Mouse (Mus musculus): ENCODE measurements at regions not wholly inside any gene's neighbourhood (a gene's known extent, or its start where the extent isn't known, plus 50 kb on each side); places are given as distances from the start of the nearest gene placed in this dataset.

- TF ChIP-seq CEBPB (IDR thresholded peaks at IDR 0.05; ENCODE audit: insufficient read depth, poor library complexity, severe bottlenecking) (no peak), POLR2AphosphoS2 (IDR thresholded peaks at IDR 0.05; ENCODE audit: insufficient read length, low read depth) (no peak), MYOG (IDR thresholded peaks at IDR 0.05; ENCODE audit: control insufficient read depth in 1 of 3, insufficient read depth in 1 of 3, insufficient read length in 2 of 3, low read depth in 2 of 3) (no peak), USF1 (IDR thresholded peaks at IDR 0.05; ENCODE audit: low read depth) (no peak), E2F4 (IDR thresholded peaks at IDR 0.05; ENCODE audit: insufficient read depth) (no peak), TCF3 (IDR thresholded peaks at IDR 0.05; ENCODE audit: insufficient read length, low read depth) (no peak)
- Histone ChIP-seq H3K36me3 (ENCODE audit: control insufficient read depth, insufficient read depth) (no peaks in the 10 kb centered on the region), H3ac (ENCODE audit: control insufficient read depth, insufficient read length) (no peak overlapping the region), H3K27me3 (ENCODE audit: control insufficient read depth, insufficient read depth, insufficient read length) (no peaks in the 10 kb centered on the region), H3K79me2 (ENCODE audit: control insufficient read depth, insufficient read depth) (no peaks in the 10 kb centered on the region), H3K4me2 (ENCODE audit: low read depth) (no peak overlapping the region), H3K4me3 (no peak overlapping the region)
Observed at GRCm38 (mm10) chr3:137520191-137520590, 101.2 kb upstream of the Ddit4l start.

- no peak overlapping the region for H3K4me3 ChIP-seq
Observed at GRCm38 (mm10) chr3:137525606-137526575, 95.5 kb upstream of the Ddit4l start.

GRCm38 (mm10) chr3:137529592-137529960 lies 91.8 kb upstream of the Ddit4l start:
- no peaks in the 10 kb centered on the region for H3K79me2 ChIP-seq (ENCODE audit: control insufficient read depth, insufficient read depth)
- no peaks in the 10 kb centered on the region for H3K36me3 ChIP-seq (ENCODE audit: control insufficient read depth, insufficient read depth)
- H3K4me3 ChIP-seq = no peak overlapping the region
- no peak overlapping the region for H3K4me2 ChIP-seq (ENCODE audit: low read depth)
- H3ac ChIP-seq (ENCODE audit: control insufficient read depth, insufficient read length) = no peak overlapping the region
- no peaks in the 10 kb centered on the region for H3K27me3 ChIP-seq (ENCODE audit: control insufficient read depth, insufficient read depth, insufficient read length)
- no peak for TF ChIP-seq E2F4 (IDR thresholded peaks at IDR 0.05; ENCODE audit: insufficient read depth)
- TF ChIP-seq POLR2AphosphoS2 (IDR thresholded peaks at IDR 0.05; ENCODE audit: insufficient read length, low read depth) = no peak
- TF ChIP-seq TCF3 (IDR thresholded peaks at IDR 0.05; ENCODE audit: insufficient read length, low read depth) = no peak

More at GRCm38 (mm10) chr3:137525606-137526575, 95.5 kb upstream of the Ddit4l start:
- no peaks in the 10 kb centered on the region for H3K79me2 ChIP-seq (ENCODE audit: control insufficient read depth, insufficient read depth)
- H3K36me3 ChIP-seq (ENCODE audit: control insufficient read depth, insufficient read depth) = no peaks in the 10 kb centered on the region
- H3ac ChIP-seq (ENCODE audit: control insufficient read depth, insufficient read length) = no peak overlapping the region
- H3K27me3 ChIP-seq (ENCODE audit: control insufficient read depth, insufficient read depth, insufficient read length) = no peaks in the 10 kb centered on the region
- H3K4me2 ChIP-seq (ENCODE audit: low read depth) = no peak overlapping the region
- no peak for TF ChIP-seq POLR2AphosphoS2 (IDR thresholded peaks at IDR 0.05; ENCODE audit: insufficient read length, low read depth)
- no peak for TF ChIP-seq E2F4 (IDR thresholded peaks at IDR 0.05; ENCODE audit: insufficient read depth)
- TF ChIP-seq MYOD1 (IDR thresholded peaks at IDR 0.05; ENCODE audit: control insufficient read depth in 1 of 3, insufficient read length in 2 of 3, low read depth in 2 of 3) = peak in 1 of 3 experiments; percentile 57
- no peak for TF ChIP-seq MYOG (IDR thresholded peaks at IDR 0.05; ENCODE audit: control insufficient read depth in 1 of 3, insufficient read depth in 1 of 3, insufficient read length in 2 of 3, low read depth in 2 of 3)
- TF ChIP-seq CEBPB (IDR thresholded peaks at IDR 0.05; ENCODE audit: insufficient read depth, poor library complexity, severe bottlenecking) = no peak
- TF ChIP-seq POLR2A (IDR thresholded peaks at IDR 0.05; ENCODE audit: insufficient read length, low read depth) = no peak
- TF ChIP-seq SRF (IDR thresholded peaks at IDR 0.05; ENCODE audit: control insufficient read depth, insufficient read length, low read depth) = no peak
- no peak for TF ChIP-seq TCF3 (IDR thresholded peaks at IDR 0.05; ENCODE audit: insufficient read length, low read depth)

- no peaks in the 10 kb centered on the region for H3K36me3 ChIP-seq (ENCODE audit: control insufficient read depth, insufficient read depth)
- TF ChIP-seq MYOD1 (IDR thresholded peaks at IDR 0.05; ENCODE audit: control insufficient read depth in 1 of 3, insufficient read length in 2 of 3, low read depth in 2 of 3) = no peak
- no peak for TF ChIP-seq TCF3 (IDR thresholded peaks at IDR 0.05; ENCODE audit: insufficient read length, low read depth)
- TF ChIP-seq CEBPB (IDR thresholded peaks at IDR 0.05; ENCODE audit: insufficient read depth, poor library complexity, severe bottlenecking) = no peak
- no peak for TF ChIP-seq POLR2A (IDR thresholded peaks at IDR 0.05; ENCODE audit: insufficient read length, low read depth)
- TF ChIP-seq MAX (IDR thresholded peaks at IDR 0.05; ENCODE audit: low read depth) = no peak
- no peak for TF ChIP-seq REST (IDR thresholded peaks at IDR 0.05; ENCODE audit: insufficient read depth, insufficient read length)
- no peak for TF ChIP-seq E2F4 (IDR thresholded peaks at IDR 0.05; ENCODE audit: insufficient read depth)
- no peak for TF ChIP-seq MYOG (IDR thresholded peaks at IDR 0.05; ENCODE audit: control insufficient read depth in 1 of 3, insufficient read depth in 1 of 3, insufficient read length in 2 of 3, low read depth in 2 of 3)
- no peak for TF ChIP-seq POLR2AphosphoS2 (IDR thresholded peaks at IDR 0.05; ENCODE audit: insufficient read length, low read depth)
- TF ChIP-seq TCF12 (IDR thresholded peaks at IDR 0.05; ENCODE audit: insufficient read depth, poor library complexity, severe bottlenecking) = no peak
- no peak for TF ChIP-seq USF1 (IDR thresholded peaks at IDR 0.05; ENCODE audit: low read depth)
- TF ChIP-seq SRF (IDR thresholded peaks at IDR 0.05; ENCODE audit: control insufficient read depth, insufficient read length, low read depth) = no peak
- no peak overlapping the region for H3K4me2 ChIP-seq (ENCODE audit: low read depth)
- no peak overlapping the region for H3K4me3 ChIP-seq
- no peak overlapping the region for H3ac ChIP-seq (ENCODE audit: control insufficient read depth, insufficient read length)
- no peaks in the 10 kb centered on the region for H3K79me2 ChIP-seq (ENCODE audit: control insufficient read depth, insufficient read depth)
- no peaks in the 10 kb centered on the region for H3K27me3 ChIP-seq (ENCODE audit: control insufficient read depth, insufficient read depth, insufficient read length)
Observed at GRCm38 (mm10) chr3:137529961-137530609, 91.3 kb upstream of the Ddit4l start.

GRCm38 (mm10) chr3:137541666-137542065 lies 79.7 kb upstream of the Ddit4l start:
- TF ChIP-seq MYOD1 (IDR thresholded peaks at IDR 0.05; ENCODE audit: control insufficient read depth in 1 of 3, insufficient read length in 2 of 3, low read depth in 2 of 3) = no peak
- no peak for TF ChIP-seq TCF12 (IDR thresholded peaks at IDR 0.05; ENCODE audit: insufficient read depth, poor library complexity, severe bottlenecking)
- TF ChIP-seq CEBPB (IDR thresholded peaks at IDR 0.05; ENCODE audit: insufficient read depth, poor library complexity, severe bottlenecking) = no peak
- TF ChIP-seq REST (IDR thresholded peaks at IDR 0.05; ENCODE audit: insufficient read depth, insufficient read length) = no peak
- no peak for TF ChIP-seq MAX (IDR thresholded peaks at IDR 0.05; ENCODE audit: low read depth)
- no peak for TF ChIP-seq POLR2AphosphoS2 (IDR thresholded peaks at IDR 0.05; ENCODE audit: insufficient read length, low read depth)
- TF ChIP-seq SRF (IDR thresholded peaks at IDR 0.05; ENCODE audit: control insufficient read depth, insufficient read length, low read depth) = no peak
- TF ChIP-seq USF1 (IDR thresholded peaks at IDR 0.05; ENCODE audit: low read depth) = no peak
- Histone ChIP-seq H3K4me2 (ENCODE audit: low read depth) (no peak overlapping the region), H3K79me2 (ENCODE audit: control insufficient read depth, insufficient read depth) (no peaks in the 10 kb centered on the region), H3K27me3 (ENCODE audit: control insufficient read depth, insufficient read depth, insufficient read length) (peaks cover 3% of the 10 kb centered on the region), H3K4me3 (no peak overlapping the region), H3K36me3 (ENCODE audit: control insufficient read depth, insufficient read depth) (no peaks in the 10 kb centered on the region), H3ac (ENCODE audit: control insufficient read depth, insufficient read length) (no peak overlapping the region)

Measured in myocyte (in vitro differentiated cells).